Mouse (Mus musculus) megakaryocyte, embryonic 14.5 days (primary cell): ENCODE data around the gene Gpr18.

Experiments
- FLI1 ChIP-seq: IDR thresholded peaks from 2 replicates; pipeline ENCODE4 v1.6.1; 2012; ENCODE audit warnings: low read length, inconsistent platforms, mixed read lengths
- GATA1 ChIP-seq: IDR thresholded peaks from 3 replicates; pipeline ENCODE4 v1.6.1; 2012; ENCODE audit warnings: mixed read lengths, low read length, inconsistent platforms, borderline replicate concordance

- TF ChIP-seq GATA1 (no peak), FLI1 (no peak)
Observed at GRCm38 (mm10) chr14:121912501-121912900, 3.1 kb downstream of the Gpr18 start.
